Mouse (Mus musculus): Measurements from ENCODE around the gene Specc1. TPM values are rescaled to one million over a fixed set of nuclear protein-coding genes. Genes with fewer than 3 reads are reported as not detected.

Specc1 gene
- total and polyA plus RNA-seq, 3 experiments, result 2.5 to 5.8 TPM; not detected in 1

DNA sequence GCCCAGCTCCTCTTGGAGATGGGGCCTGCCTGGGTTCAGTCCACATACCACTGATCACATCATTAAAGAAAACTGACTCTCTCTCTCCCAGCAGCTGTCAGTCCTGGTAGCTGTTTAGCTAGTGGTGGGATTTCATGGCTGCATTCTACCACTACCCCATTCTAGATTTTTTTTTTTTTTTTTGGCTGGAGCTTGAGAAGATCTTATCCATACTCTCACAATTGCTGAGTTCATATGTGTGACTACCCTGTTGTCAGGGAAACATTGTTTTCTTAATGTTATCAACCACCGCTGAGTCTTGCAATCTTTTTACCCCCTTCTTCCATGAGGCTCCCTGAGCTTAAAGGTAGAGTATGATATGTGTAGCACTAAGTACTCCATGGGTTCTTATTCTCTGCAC lies 246.1 kb downstream of the Specc1 start:
- no peaks in the 10 kb centered on the region for H3K27me3 ChIP-seq (ENCODE audit: control insufficient read depth in 1 of 2, insufficient read depth in 2 of 2, low read length in 2 of 2)
- peak; percentile 41 for DNase-seq (ENCODE audit: low read depth, low spot score)
- H3K9me3 ChIP-seq (replicated peaks; ENCODE audit: insufficient read depth, low read length), result no peaks in the 10 kb centered on the region; the same call in 1 of the 2 replicates
- no peaks in the 10 kb centered on the region for H3K36me3 ChIP-seq (ENCODE audit: control insufficient read depth in 1 of 2, insufficient read depth in 2 of 2, low read length in 2 of 2)
- peaks cover 2 to 5% of the 10 kb centered on the region in 2 experiments; a peak in 2 of 4 replicates for H3K4me1 ChIP-seq (ENCODE audit: control insufficient read depth in 1 of 2, insufficient read depth in 2 of 2, low read length in 2 of 2)
- no peak overlapping the region for H3K27ac ChIP-seq (ENCODE audit: control insufficient read depth, low read depth, low read length)
- no peak overlapping the region for H3K9ac ChIP-seq (ENCODE audit: control insufficient read depth, low read depth, low read length, poor library complexity, severe bottlenecking)
- TF ChIP-seq HCFC1 (IDR thresholded peaks at IDR 0.05; ENCODE audit: low read depth, low read length) (no peak), EP300 (IDR thresholded peaks at IDR 0.05; ENCODE audit: low read depth in 1 of 2, low read length in 2 of 2) (peak in 1 of 2 experiments; percentile 2; a peak in 1 of 4 replicates), ZKSCAN1 (IDR thresholded peaks at IDR 0.05; ENCODE audit: low read depth, low read length) (no peak), ZNF384 (IDR thresholded peaks at IDR 0.05; ENCODE audit: low read depth, low read length) (peak; percentile 76), CTCF (IDR thresholded peaks at IDR 0.05 in 2 of 3, conservative IDR thresholded peaks at IDR 0.05 in 1 of 3; ENCODE audit: control insufficient read depth in 1 of 3, insufficient read depth in 1 of 3, low read depth in 2 of 3, low read length in 3 of 3, poor library complexity in 1 of 3, severe bottlenecking in 1 of 3) (no peak), UBTF (IDR thresholded peaks at IDR 0.05; ENCODE audit: borderline replicate concordance, insufficient read depth, low read depth, low read length) (no peak), CHD2 (IDR thresholded peaks at IDR 0.05; ENCODE audit: low read length) (no peak), NRF1 (IDR thresholded peaks at IDR 0.05; ENCODE audit: insufficient read depth, low read depth, low read length, poor library complexity, severe bottlenecking) (no peak)
- no peak overlapping the region for H3K4me3 ChIP-seq (ENCODE audit: control insufficient read depth in 1 of 2, insufficient read depth in 1 of 2, low read depth in 2 of 2, low read length in 2 of 2)
- H3K79me2 ChIP-seq (ENCODE audit: control insufficient read depth, insufficient read depth, low read length, poor library complexity), result no peaks in the 10 kb centered on the region

DNA sequence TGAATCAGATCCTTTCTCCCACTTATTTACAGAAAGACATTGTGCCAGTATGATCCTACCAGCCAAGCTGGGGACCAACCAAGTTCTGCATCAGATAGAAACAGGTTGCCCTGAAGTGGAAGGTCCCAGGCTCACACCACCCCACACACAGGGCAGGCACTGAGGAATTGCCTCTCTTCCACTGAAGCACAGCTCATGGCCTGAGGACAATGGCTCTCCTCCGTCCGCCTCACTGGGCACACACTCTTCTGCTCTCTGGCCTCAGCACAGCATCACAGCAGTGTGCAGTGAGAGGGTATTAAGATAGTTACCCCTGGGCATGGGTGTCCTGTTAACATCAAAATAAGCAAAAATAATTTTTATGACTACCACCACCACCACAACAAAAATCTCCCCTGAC lies 252.5 kb downstream of the Specc1 start:
- H3K4me1 ChIP-seq (ENCODE audit: control insufficient read depth in 1 of 2, insufficient read depth in 2 of 2, low read length in 2 of 2), result no peaks in the 10 kb centered on the region
- no peak overlapping the region for H3K27ac ChIP-seq (ENCODE audit: control insufficient read depth, low read depth, low read length)
- TF ChIP-seq ZNF384 (IDR thresholded peaks at IDR 0.05; ENCODE audit: low read depth, low read length) (no peak), EP300 (IDR thresholded peaks at IDR 0.05; ENCODE audit: low read depth in 1 of 2, low read length in 2 of 2) (no peak), TCF12 (IDR thresholded peaks at IDR 0.05; ENCODE audit: low read depth, low read length) (no peak), MXI1 (IDR thresholded peaks at IDR 0.05; ENCODE audit: low read depth, low read length) (no peak), CHD1 (IDR thresholded peaks at IDR 0.05; ENCODE audit: low read depth, low read length) (no peak), CHD2 (IDR thresholded peaks at IDR 0.05; ENCODE audit: low read length) (no peak), SMC3 (IDR thresholded peaks at IDR 0.05; ENCODE audit: low read depth, low read length) (no peak), POLR2AphosphoS5 (IDR thresholded peaks at IDR 0.05; ENCODE audit: borderline replicate concordance, low read depth, low read length) (no peak), JUND (IDR thresholded peaks at IDR 0.05; ENCODE audit: low read depth, low read length) (no peak), TAL1 (IDR thresholded peaks at IDR 0.05; ENCODE audit: low read length) (no peak), GABPA (IDR thresholded peaks at IDR 0.05; ENCODE audit: low read depth, low read length) (no peak), ETS1 (IDR thresholded peaks at IDR 0.05; ENCODE audit: low read depth, low read length) (no peak), ZMIZ1 (IDR thresholded peaks at IDR 0.05; ENCODE audit: low read depth, low read length) (no peak), MYB (IDR thresholded peaks at IDR 0.05; ENCODE audit: low read depth, low read length) (no peak), MYC (IDR thresholded peaks at IDR 0.05; ENCODE audit: low read depth, low read length) (no peak), KAT2A (conservative IDR thresholded peaks at IDR 0.05; ENCODE audit: low read depth, low read length) (no peak), SIN3A (IDR thresholded peaks at IDR 0.05; ENCODE audit: low read length) (no peak), E2F4 (IDR thresholded peaks at IDR 0.05; ENCODE audit: borderline replicate concordance, low read depth, low read length) (no peak)
- no peaks in the 10 kb centered on the region for H3K79me2 ChIP-seq (ENCODE audit: control insufficient read depth, insufficient read depth, low read length, poor library complexity)
- no peaks in the 10 kb centered on the region for H3K27me3 ChIP-seq (ENCODE audit: control insufficient read depth in 1 of 2, insufficient read depth in 2 of 2, low read length in 2 of 2)
- H3K4me3 ChIP-seq (ENCODE audit: control insufficient read depth in 1 of 2, insufficient read depth in 1 of 2, low read depth in 2 of 2, low read length in 2 of 2), result no peak overlapping the region
- no peak overlapping the region for H3K9ac ChIP-seq (ENCODE audit: control insufficient read depth, low read depth, low read length, poor library complexity, severe bottlenecking)
- no peaks in the 10 kb centered on the region for H3K36me3 ChIP-seq (ENCODE audit: control insufficient read depth in 1 of 2, insufficient read depth in 2 of 2, low read length in 2 of 2)
- H3K9me3 ChIP-seq (replicated peaks; ENCODE audit: insufficient read depth, low read length), result no peaks in the 10 kb centered on the region
- no peak for DNase-seq (ENCODE audit: low read depth, low spot score)
